Mouse (Mus musculus) ES-Bruce4 (cell line): ENCODE results near the gene Phkg2.

Experiments
- CTCF ChIP-seq: IDR thresholded peaks from one replicate; pipeline ENCODE4 v1.8.1; 2011; ENCODE audit warnings: low read depth, low read length
- EP300 ChIP-seq: IDR thresholded peaks from 2 replicates; pipeline ENCODE4 v1.6.1; 2011; ENCODE audit warnings: low read depth, low read length; ENCODE audit not compliant: insufficient read depth
- POLR2A ChIP-seq: IDR thresholded peaks from one replicate; pipeline ENCODE4 v1.8.1; 2011; ENCODE audit warnings: low read length; ENCODE audit not compliant: insufficient read depth

GRCm38 (mm10) chr7:127614511-127614890, 41.4 kb downstream of the Phkg2 start:
- no peak for TF ChIP-seq POLR2A
- no peak for TF ChIP-seq CTCF
- TF ChIP-seq EP300: no peak
